Mouse (Mus musculus) hindlimb bud, embryonic 11.5 days (tissue): ENCODE measurements around the gene Alg11.

Experiments used
- DNase-seq: peaks from one replicate; pipeline ENCODE4 v3.0.0-alpha.2; 2012; ENCODE audit warnings: low read depth, low spot score; ENCODE audit errors: extremely low spot score

The Alg11 gene

GRCm38 (mm10) chr8:22060446-22060889 is at the start of gene Alg11:
Alg11 (plus strand) TSS chr8:22060721.
- DNase-seq: peak; percentile 82

- DNase-seq: no peak
These were observed 47.4 kb upstream of the Alg11 start for GRCm38 (mm10) chr8:22013034-22013707.

- DNase-seq: no peak
These were observed 42.8 kb upstream of the Alg11 start for GRCm38 (mm10) chr8:22017731-22018130.

- DNase-seq: no peak
These were observed 41.0 kb upstream of the Alg11 start for GRCm38 (mm10) chr8:22019498-22019897.

GRCm38 (mm10) chr8:22022244-22022643 is 38.3 kb upstream of the Alg11 start:
- no peak for DNase-seq

GRCm38 (mm10) chr8:22025241-22025640 is 35.3 kb upstream of the Alg11 start:
- DNase-seq: no peak

GRCm38 (mm10) chr8:22028973-22029372 is 31.5 kb upstream of the Alg11 start:
- no peak for DNase-seq

GRCm38 (mm10) chr8:22030990-22031389 is 29.5 kb upstream of the Alg11 start:
- DNase-seq: no peak

GRCm38 (mm10) chr8:22036137-22036536 is 24.4 kb upstream of the Alg11 start:
- no peak for DNase-seq

GRCm38 (mm10) chr8:22037022-22037421 is 23.5 kb upstream of the Alg11 start:
- no peak for DNase-seq

- DNase-seq: no peak
These were observed 20.9 kb upstream of the Alg11 start for GRCm38 (mm10) chr8:22039468-22040152.

- DNase-seq: no peak
These were observed 20.4 kb upstream of the Alg11 start for GRCm38 (mm10) chr8:22040153-22040509.

- DNase-seq: no peak
These were observed 18.0 kb upstream of the Alg11 start for GRCm38 (mm10) chr8:22042515-22042914.

GRCm38 (mm10) chr8:22043706-22044105 is 16.8 kb upstream of the Alg11 start:
- DNase-seq: no peak

- DNase-seq: peak; percentile 18
These were observed 12.6 kb upstream of the Alg11 start for GRCm38 (mm10) chr8:22047699-22048464.

- no peak for DNase-seq
These were observed 5.6 kb upstream of the Alg11 start for GRCm38 (mm10) chr8:22054674-22055491.

GRCm38 (mm10) chr8:22055492-22055877 is 5.0 kb upstream of the Alg11 start:
- DNase-seq: no peak

GRCm38 (mm10) chr8:22056850-22057249 is 3.7 kb upstream of the Alg11 start:
- no peak for DNase-seq

- no peak for DNase-seq
These were observed 2.2 kb upstream of the Alg11 start for GRCm38 (mm10) chr8:22058368-22058767.

GRCm38 (mm10) chr8:22059153-22059738 is 1.3 kb upstream of the Alg11 start:
- no peak for DNase-seq
